Mouse (Mus musculus) left cerebral cortex, adult 8-10 months (tissue): ENCODE data around the gene Gpr15. TPM values are rescaled to one million over a fixed set of nuclear protein-coding genes. Genes with fewer than 3 reads are reported as not detected.
A peak's percentile ranks its signal among the peaks of the same experiment; 100 is the strongest.

Experiments used
- DNase-seq, 2 experiments: peaks; one replicate each; pipeline ENCODE4 v3.0.0; 2022; ENCODE audit warnings: low spot score in 2 of 2
- microRNA-seq, 2 experiments: library from miRNA; unstranded; fragments of <30 nt; microRNA quantifications; one replicate each; pipeline ENCODE4 v1.2.0; 2022
- total RNA-seq, 4 experiments: library from RNA; stranded (reverse); gene quantifications; 2 replicates each; pipeline ENCODE4 v1.2.4; 2022

The Gpr15 gene
- total RNA-seq, 4 experiments from 2014 or later, result not detected

DNA sequence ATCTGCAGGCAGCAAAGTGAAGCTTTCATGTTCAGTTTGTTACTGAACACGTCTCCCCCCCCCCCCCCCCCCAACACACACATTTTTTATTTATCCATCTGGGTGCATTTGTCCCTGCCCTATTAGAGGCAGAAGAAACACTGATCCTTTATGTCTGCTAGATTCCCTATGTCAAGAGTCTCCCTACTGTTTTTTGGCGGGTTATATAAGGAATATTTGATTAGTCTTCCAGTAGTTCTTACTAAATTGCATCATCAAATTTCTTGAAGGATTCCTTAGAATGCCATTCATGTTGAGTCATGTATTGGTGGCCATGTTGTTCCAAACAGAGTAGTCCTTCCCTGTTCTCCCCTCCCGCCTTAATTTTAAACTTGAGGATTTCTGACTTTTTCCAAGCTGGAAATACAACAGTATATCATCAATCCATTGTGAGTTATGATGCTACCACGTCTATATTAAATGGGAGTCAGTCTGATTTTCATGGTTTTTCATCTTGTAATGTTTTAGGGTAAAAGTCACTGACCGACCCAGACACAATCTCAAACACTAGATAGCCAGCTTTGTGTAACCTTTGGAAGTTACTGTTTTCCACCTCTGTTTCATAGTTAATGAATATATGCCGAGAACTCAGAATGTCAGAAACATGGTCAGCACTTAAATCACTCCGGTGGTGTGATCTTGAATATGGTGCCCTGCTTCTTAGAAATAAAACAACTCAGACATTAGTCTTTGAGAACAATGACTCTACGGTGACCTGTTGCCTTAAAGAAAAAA, 47.5 kb downstream of the Gpr15 start:
- no peak for DNase-seq

DNA sequence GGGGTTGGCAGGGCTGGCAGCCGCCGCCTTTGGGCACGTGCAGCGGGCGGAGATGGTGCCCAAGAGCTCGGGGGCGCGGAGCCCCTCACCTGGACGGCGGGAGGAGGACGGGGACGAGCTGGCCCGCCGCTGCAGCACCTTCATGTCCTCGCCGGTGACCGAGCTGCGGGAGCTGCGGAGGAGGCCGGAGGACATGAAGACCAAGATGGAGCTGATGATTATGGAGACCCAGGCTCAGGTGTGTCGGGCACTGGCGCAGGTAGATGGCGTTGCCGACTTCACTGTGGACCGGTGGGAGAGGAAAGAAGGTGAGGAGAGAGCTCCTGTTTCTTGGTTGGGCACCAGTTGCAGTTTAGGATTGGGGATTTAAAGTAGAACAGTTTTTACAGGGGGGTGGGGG, 48.2 kb downstream of the Gpr15 start:
- DNase-seq, result no peak

DNA sequence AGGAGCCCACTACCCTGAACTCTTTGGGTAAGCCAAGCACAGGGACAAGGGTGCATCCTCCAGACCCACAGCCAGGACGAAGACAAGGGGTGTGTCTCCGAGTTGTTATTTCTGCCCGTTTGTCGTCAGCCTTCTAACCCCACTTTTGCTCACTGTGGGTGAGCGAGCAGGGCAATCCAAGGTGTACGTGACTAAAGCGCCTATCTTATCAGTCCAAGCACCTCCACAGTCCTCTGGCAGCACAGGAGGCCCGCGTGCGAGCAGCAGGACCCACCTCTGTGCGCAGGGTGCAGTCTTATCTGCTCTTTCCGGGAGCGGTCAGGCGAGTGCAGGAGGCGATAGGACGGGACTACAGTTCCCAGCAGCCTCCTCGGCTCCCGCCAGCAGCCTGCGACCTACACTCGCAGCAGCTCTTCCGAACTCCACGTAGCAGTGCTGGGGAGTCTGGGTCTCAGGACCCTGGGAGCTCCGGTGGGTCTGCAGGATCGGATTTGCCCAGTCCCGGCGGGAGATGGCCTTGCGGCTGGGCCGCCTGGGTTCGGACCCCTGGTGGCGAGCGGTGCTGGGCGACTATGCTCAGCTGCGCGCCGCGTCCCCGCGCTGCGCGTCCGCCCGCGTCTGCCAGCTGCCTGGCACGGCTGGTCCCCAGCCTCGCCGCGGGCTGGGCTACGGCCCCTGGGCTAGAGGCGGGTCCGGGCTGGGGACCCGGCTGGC, 48.8 kb downstream of the Gpr15 start, which contains the start of gene Cpox:
Gene Cpox, plus strand, starts transcription at position 376 of the 714 bp plus-strand sequence.
- peak; percentile 82 to 83 for DNase-seq

DNA sequence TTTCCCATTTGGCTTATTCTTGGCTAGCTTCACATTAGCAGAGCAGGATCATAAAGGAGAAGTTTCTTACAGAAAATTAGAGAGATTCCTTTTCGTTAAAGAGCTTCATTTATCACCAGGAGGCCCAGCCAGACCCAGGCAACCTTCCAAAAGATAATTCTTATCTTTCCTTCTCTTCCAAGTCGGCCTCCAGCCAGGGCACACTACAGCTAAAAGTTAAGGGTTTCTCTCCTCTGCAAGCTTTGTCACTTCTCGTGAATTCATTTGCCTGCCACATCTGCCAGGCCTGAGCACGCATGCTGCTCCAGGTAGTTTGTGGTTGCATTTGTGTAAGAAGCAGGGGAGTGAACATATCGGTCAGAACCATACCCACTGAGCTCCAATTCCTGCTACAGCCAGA, 49.6 kb downstream of the Gpr15 start:
- no peak for DNase-seq

DNA sequence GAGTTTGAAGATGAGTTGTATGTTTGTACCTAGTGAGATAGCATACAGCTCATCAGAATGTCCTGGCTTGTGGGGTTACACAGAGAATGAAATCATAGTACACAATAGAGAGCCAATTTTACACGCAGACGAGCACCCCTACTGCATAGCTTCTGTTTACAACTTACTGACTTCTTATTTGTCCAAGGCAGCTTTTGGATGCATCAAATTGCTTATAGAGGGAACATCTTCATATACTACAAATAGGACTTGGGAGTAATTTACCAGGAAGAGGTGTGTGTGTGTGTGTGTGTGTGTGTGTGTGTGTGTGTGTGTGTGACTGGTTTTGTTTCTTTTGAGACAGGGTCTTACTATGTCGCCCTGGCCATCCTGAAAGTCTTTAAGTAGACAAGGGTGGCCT, 50.3 kb downstream of the Gpr15 start:
- DNase-seq, result no peak

Small RNA genes lying within 50 kb of the gene (microRNA-seq; reads per million reads assigned to microRNA genes)
- gene Gm27564, result 0 reads per million in 2 experiments

Other genes starting within 250 kb of the Gpr15 start
- 10 to 100 TPM; 20.8 to 26.6 (median 23.1) TPM for gene St3gal6, start 194.8 kb downstream of the Gpr15 start, total RNA-seq
- gene Gm813, start 102.1 kb downstream of the Gpr15 start, total RNA-seq, result not detected
- gene E330017A01Rik, start 80.3 kb downstream of the Gpr15 start, total RNA-seq, result not detected
- 10 to 100 TPM; 41.4 to 46.8 (median 43.7) TPM for gene Cpox, start 48.8 kb downstream of the Gpr15 start, total RNA-seq
- 100 to 1,000 TPM in 3 of 4 experiments, 10 to 100 TPM in 1; 98.1 to 116 (median 114) TPM for gene Cldnd1, start 8.8 kb upstream of the Gpr15 start, total RNA-seq
- not detected for gene Olfr172, start 44.1 kb upstream of the Gpr15 start, total RNA-seq
- gene Olfr173, start 81.2 kb upstream of the Gpr15 start, total RNA-seq, result not detected
- not detected for gene Olfr175-ps1, start 107.7 kb upstream of the Gpr15 start, total RNA-seq
- gene Olfr177, start 155.7 kb upstream of the Gpr15 start, total RNA-seq, result not detected
- not detected for gene Olfr178, start 173.0 kb upstream of the Gpr15 start, total RNA-seq
- gene Olfr181, start 209.7 kb upstream of the Gpr15 start, total RNA-seq, result not detected
- gene Olfr180, start 210.3 kb upstream of the Gpr15 start, total RNA-seq, result not detected